Mouse (Mus musculus): ENCODE measurements around the gene Sprn.

GRCm38 (mm10) chr7:140122765-140123164, 31.9 kb downstream of the Sprn start:
- TF ChIP-seq EP300 (IDR thresholded peaks at IDR 0.05; ENCODE audit: low read depth) (no peak), CTCF (IDR thresholded peaks at IDR 0.05; ENCODE audit: low read depth) (no peak)

Data from liver, postnatal 0 days (tissue).